ENCODE assay signal across 23 mouse cellular contexts in genomic region chr12:7764795-7765697, GRCm38 (mm10).
"Had no signal": no experiment of that assay in that cellular context is flagged by ENCODE, and none has a peak within 500 bp of the region (broad histone marks: within the 10 kb centered on the region; RNA-seq: fewer than 3 reads in every experiment).

No protein-coding gene starts in this region.

- H3K36me3 ChIP-seq: intestine, embryonic 15.5 days; liver, embryonic 12.5 days; liver, embryonic 15.5 days; lung, embryonic 15.5 days; neural tube, embryonic 12.5 days; neural tube, embryonic 15.5 days had no signal

- H3K9ac ChIP-seq: intestine, embryonic 15.5 days; liver, embryonic 12.5 days; liver, embryonic 15.5 days; lung, embryonic 15.5 days; neural tube, embryonic 12.5 days; neural tube, embryonic 15.5 days had no signal

- H3K27ac ChIP-seq: intestine, embryonic 15.5 days; liver, embryonic 12.5 days; liver, embryonic 15.5 days; lung, embryonic 15.5 days; neural tube, embryonic 12.5 days; neural tube, embryonic 15.5 days; stomach, postnatal 0 days had no signal

- H3K27me3 ChIP-seq: intestine, embryonic 15.5 days; liver, embryonic 12.5 days; liver, embryonic 15.5 days; lung, embryonic 15.5 days; megakaryocyte, embryonic 14.5 days; neural tube, embryonic 12.5 days; neural tube, embryonic 15.5 days had no signal

- H3K4me2 ChIP-seq: intestine, embryonic 15.5 days; liver, embryonic 12.5 days; liver, embryonic 15.5 days; lung, embryonic 15.5 days; neural tube, embryonic 12.5 days; neural tube, embryonic 15.5 days had no signal

- H3K4me1 ChIP-seq: intestine, embryonic 15.5 days; liver, embryonic 12.5 days; liver, embryonic 15.5 days; lung, embryonic 15.5 days; megakaryocyte, embryonic 14.5 days; neural tube, embryonic 12.5 days; neural tube, embryonic 15.5 days had no signal

- H3K4me3 ChIP-seq: intestine, embryonic 15.5 days; liver, embryonic 12.5 days; liver, embryonic 15.5 days; lung, embryonic 15.5 days; megakaryocyte, embryonic 14.5 days; neural tube, embryonic 12.5 days; neural tube, embryonic 15.5 days had no signal

- ATAC-seq: intestine, embryonic 15.5 days; liver, embryonic 12.5 days had no signal

- H3K9me3 ChIP-seq: intestine, embryonic 15.5 days; liver, embryonic 12.5 days; liver, embryonic 15.5 days; lung, embryonic 15.5 days; neural tube, embryonic 12.5 days; neural tube, embryonic 15.5 days had no signal

- DNase-seq: kidney, adult 11 months; kidney, adult 9 months; kidney, postnatal 14 days; kidney, postnatal 4 days; left cerebral cortex, postnatal 4 days; liver; lung, adult 18-20 months; lung, postnatal 10 days; lung, postnatal 36 days; right cerebral cortex, adult 18-20 months; right cerebral cortex, postnatal 14 days; right cerebral cortex, postnatal 4 days; thymus, adult 2 months; thymus, postnatal 14 days; thymus, postnatal 4 days had no signal
